Mouse (Mus musculus) E14TG2a.4 (cell line): ENCODE measurements at regions not wholly inside any gene's neighbourhood (a gene's known extent, or its start where the extent isn't known, plus 50 kb on each side); places are given as distances from the start of the nearest gene placed in this dataset.

Source experiments
- CTCF ChIP-seq: conservative IDR thresholded peaks from 2 replicates; pipeline ENCODE4 v1.5.1; 2014; ENCODE audit warnings: low read length
- NANOG ChIP-seq: IDR thresholded peaks from 2 replicates; pipeline ENCODE4 v1.6.1; 2014; ENCODE audit warnings: borderline replicate concordance, low read length, mixed read lengths

DNA sequence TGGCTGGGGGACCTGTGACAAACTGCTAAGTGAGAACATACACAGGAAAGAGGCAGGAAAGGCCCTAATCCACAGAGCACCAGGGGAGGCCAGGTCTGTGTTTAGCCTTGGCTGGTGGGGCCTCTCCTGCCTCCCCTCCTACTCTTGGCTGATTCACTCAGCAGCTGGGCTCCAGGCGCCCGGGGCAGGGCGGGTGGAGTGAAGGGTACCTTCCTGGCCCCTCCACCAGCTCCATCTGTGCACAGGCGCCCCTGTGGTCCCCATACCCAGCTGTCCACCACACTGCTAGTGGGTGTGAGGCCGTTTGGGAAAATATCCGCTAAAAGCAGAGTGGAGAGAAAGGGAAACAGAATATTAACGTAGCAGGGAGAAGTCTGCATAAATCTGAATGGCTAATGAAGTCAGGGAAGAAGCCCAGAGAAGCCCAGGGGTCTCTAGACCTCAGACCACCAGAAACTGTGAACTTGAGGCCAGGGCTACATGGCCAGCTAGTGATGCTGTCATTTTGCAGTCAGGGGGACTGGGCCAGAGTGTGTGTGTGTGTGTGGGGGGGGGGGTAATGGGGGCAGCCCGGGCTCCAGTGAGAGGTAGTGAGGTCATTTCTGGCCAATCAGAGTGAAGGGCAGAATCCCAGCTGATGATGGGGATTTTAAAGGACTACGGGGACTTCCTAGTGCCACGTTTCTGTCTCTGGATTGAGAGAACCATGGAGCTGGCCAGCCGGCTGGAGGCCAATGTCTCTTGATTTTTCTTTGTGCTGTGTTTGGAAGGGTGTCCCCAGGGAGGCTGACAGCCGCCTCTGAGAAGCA is 75.1 kb downstream of the Cd2 start:
- TF ChIP-seq CTCF: no peak
- no peak for TF ChIP-seq NANOG
